Mouse (Mus musculus) hindbrain, embryonic 14.5 days (tissue): Measurements from ENCODE around the gene Tead4. TPM values are rescaled to one million over a fixed set of nuclear protein-coding genes. Genes with fewer than 3 reads are reported as not detected.

Experiments used
- ATAC-seq: fragments of 200-750 bp; cut with Nextera tagmentation; 2 replicates; pipeline ENCODE4 v1.8.0; 2017; ENCODE audit warnings: moderate number of reproducible peaks, mild to moderate bottlenecking, moderate TSS enrichment, moderate library complexity; ENCODE audit not compliant: low FRiP score
- DNase-seq: peaks from one replicate; pipeline ENCODE4 v3.0.0-alpha.2; 2015; ENCODE audit warnings: low spot score
- H3K27ac ChIP-seq: fragments of 300-500 bp; sonication (generic); 2 replicates; pipeline ENCODE4 v1.5.1; 2014; ENCODE audit warnings: mild to moderate bottlenecking, moderate library complexity
- H3K27me3 ChIP-seq: fragments of 300-500 bp; sonication (generic); 2 replicates; pipeline ENCODE4 v1.6.1; 2014; ENCODE audit warnings: mild to moderate bottlenecking, low read length, mixed read lengths; ENCODE audit not compliant: control insufficient read depth, insufficient read depth
- H3K36me3 ChIP-seq: fragments of 300-500 bp; sonication (generic); replicated peaks from 2 replicates; pipeline ENCODE4 v1.6.1; 2014; ENCODE audit not compliant: control insufficient read depth, insufficient read depth
- H3K4me1 ChIP-seq: fragments of 300-500 bp; sonication (generic); replicated peaks from 2 replicates; pipeline ENCODE4 v1.6.1; 2014; ENCODE audit warnings: antibody characterized with exemption, low read length, mixed read lengths; ENCODE audit not compliant: control insufficient read depth, insufficient read depth
- H3K4me2 ChIP-seq: fragments of 300-500 bp; sonication (generic); replicated peaks from 2 replicates; pipeline ENCODE4 v1.6.1; 2014; ENCODE audit warnings: mild to moderate bottlenecking, moderate library complexity
- H3K4me3 ChIP-seq: fragments of 300-500 bp; sonication (generic); replicated peaks from 2 replicates; pipeline ENCODE4 v1.5.1; 2014; ENCODE audit warnings: mild to moderate bottlenecking, low read length
- H3K9ac ChIP-seq: fragments of 300-500 bp; sonication (generic); 2 replicates; pipeline ENCODE4 v1.6.1; 2014
- H3K9me3 ChIP-seq: fragments of 300-500 bp; sonication (generic); 2 replicates; pipeline ENCODE4 v1.6.1; 2016; ENCODE audit warnings: low read length; ENCODE audit not compliant: control insufficient read depth
- WGBS: fragments of 180-500 bp; shearing (Covaris S2); extraction: QIAGEN DNeasy Blood & Tissue Kit; methylation state at CpG from one replicate; pipeline ENCODE4 v1.1.7; 2014; 5-methylcytosine and 5-hydroxymethylcytosine counted together
- polyA plus RNA-seq: library from polyadenylated mRNA; unstranded; fragments of >200 nt; fragmentation: Nextera tagmentation; extraction: Ambion mirVana; gene quantifications from 2 replicates; pipeline ENCODE4 v1.2.1, GENCODE M21; 2014

The Tead4 gene
- polyA plus RNA-seq, 1 experiment from 2014 or later = 0.32 TPM

- WGBS = 40% methylated on average over 7 of the region's 7 CpGs
- peaks cover 19% of the 10 kb centered on the region for H3K4me1 ChIP-seq
- no peaks in the 10 kb centered on the region for H3K9me3 ChIP-seq
- H3K4me3 ChIP-seq = no peak overlapping the region
- no peak overlapping the region for H3K4me2 ChIP-seq
- H3K27me3 ChIP-seq = peaks cover 47% of the 10 kb centered on the region
- DNase-seq (no peak), ATAC-seq (no peak)
- no peak overlapping the region for H3K9ac ChIP-seq
- no peak overlapping the region for H3K27ac ChIP-seq
- no peaks in the 10 kb centered on the region for H3K36me3 ChIP-seq
These were observed 2.4 kb downstream of the Tead4 start for GRCm38 (mm10) chr6:128298246-128298645.

- DNase-seq = no peak
- Histone ChIP-seq H3K4me2 (no peak overlapping the region), H3K27me3 (peaks cover 40% of the 10 kb centered on the region), H3K9me3 (no peaks in the 10 kb centered on the region), H3K9ac (no peak overlapping the region), H3K4me3 (no peak overlapping the region), H3K36me3 (no peaks in the 10 kb centered on the region), H3K27ac (no peak overlapping the region), H3K4me1 (peaks cover 19% of the 10 kb centered on the region)
- WGBS = 49% methylated on average over 11 of the region's 11 CpGs
- no peak for ATAC-seq
These were observed 3.8 kb downstream of the Tead4 start for GRCm38 (mm10) chr6:128296750-128297393.

GRCm38 (mm10) chr6:128295876-128296749 is 4.5 kb downstream of the Tead4 start:
- peak; percentile 62 for ATAC-seq
- no peak overlapping the region for H3K27ac ChIP-seq
- peak; percentile 55 for DNase-seq
- peaks cover 32% of the 10 kb centered on the region for H3K27me3 ChIP-seq
- no peak overlapping the region for H3K9ac ChIP-seq
- H3K4me1 ChIP-seq = peaks cover 19% of the 10 kb centered on the region
- no peaks in the 10 kb centered on the region for H3K36me3 ChIP-seq
- WGBS = 29% methylated on average over 6 of the region's 6 CpGs
- no peak overlapping the region for H3K4me2 ChIP-seq
- H3K9me3 ChIP-seq = no peaks in the 10 kb centered on the region
- no peak overlapping the region for H3K4me3 ChIP-seq

- Histone ChIP-seq H3K4me1 (0 out of 2 replicates have a peak, but pooled peaks cover 3% of the 10 kb centered on the region), H3K4me2 (no peak overlapping the region), H3K9ac (no peak overlapping the region), H3K4me3 (no peak overlapping the region), H3K27me3 (no peaks in the 10 kb centered on the region; the same call in 1 of the 2 replicates), H3K36me3 (no peaks in the 10 kb centered on the region), H3K9me3 (no peaks in the 10 kb centered on the region), H3K27ac (no peak overlapping the region)
- DNase-seq (no peak), ATAC-seq (no peak)
- 82% methylated on average over 5 of the region's 5 CpGs for WGBS
These were observed 9.3 kb downstream of the Tead4 start for GRCm38 (mm10) chr6:128291284-128291683.

GRCm38 (mm10) chr6:128288681-128289080 is 11.9 kb downstream of the Tead4 start:
- no peaks in the 10 kb centered on the region; the same call in 1 of the 2 replicates for H3K27me3 ChIP-seq
- no peak overlapping the region for H3K4me2 ChIP-seq
- no peak overlapping the region for H3K4me3 ChIP-seq
- no peaks in the 10 kb centered on the region for H3K9me3 ChIP-seq
- no peak overlapping the region for H3K27ac ChIP-seq
- WGBS = 82% methylated on average over 6 of the region's 6 CpGs
- 0 out of 2 replicates have a peak, but pooled peaks cover 3% of the 10 kb centered on the region for H3K4me1 ChIP-seq
- H3K36me3 ChIP-seq = no peaks in the 10 kb centered on the region
- no peak for ATAC-seq
- DNase-seq = no peak
- no peak overlapping the region for H3K9ac ChIP-seq

GRCm38 (mm10) chr6:128285792-128286430 is 14.7 kb downstream of the Tead4 start:
- Histone ChIP-seq H3K27ac (no peak overlapping the region), H3K9me3 (no peaks in the 10 kb centered on the region), H3K27me3 (no peaks in the 10 kb centered on the region; the same call in 1 of the 2 replicates), H3K36me3 (no peaks in the 10 kb centered on the region), H3K4me1 (0 out of 2 replicates have a peak, but pooled peaks cover 3% of the 10 kb centered on the region), H3K4me3 (no peak overlapping the region), H3K9ac (no peak overlapping the region), H3K4me2 (peak overlapping the region; percentile 33)
- ATAC-seq (no peak), DNase-seq (no peak)
- WGBS = 18% methylated on average over 16 of the region's 16 CpGs

GRCm38 (mm10) chr6:128282126-128282525 is 18.5 kb downstream of the Tead4 start:
- WGBS = 6% methylated on average over 3 of the region's 3 CpGs
- H3K4me1 ChIP-seq = 0 out of 2 replicates have a peak, but pooled peaks cover 3% of the 10 kb centered on the region
- H3K27me3 ChIP-seq = no peaks in the 10 kb centered on the region; the same call in 1 of the 2 replicates
- H3K9me3 ChIP-seq = no peaks in the 10 kb centered on the region
- H3K9ac ChIP-seq = no peak overlapping the region
- no peak overlapping the region for H3K4me2 ChIP-seq
- no peaks in the 10 kb centered on the region for H3K36me3 ChIP-seq
- ATAC-seq = peak; percentile 60; the same call in 1 of the 2 replicates
- H3K27ac ChIP-seq = no peak overlapping the region
- H3K4me3 ChIP-seq = no peak overlapping the region
- peak; percentile 34 for DNase-seq

- WGBS = 58% methylated on average over 14 of the region's 14 CpGs
- Histone ChIP-seq H3K9me3 (no peaks in the 10 kb centered on the region), H3K4me3 (no peak overlapping the region), H3K36me3 (no peaks in the 10 kb centered on the region), H3K27ac (no peak overlapping the region), H3K4me2 (no peak overlapping the region), H3K9ac (no peak overlapping the region), H3K27me3 (no peaks in the 10 kb centered on the region), H3K4me1 (no peaks in the 10 kb centered on the region)
- DNase-seq (no peak), ATAC-seq (no peak)
These were observed 20.0 kb downstream of the Tead4 start for GRCm38 (mm10) chr6:128280472-128281145.
